Mouse (Mus musculus): Measurements from ENCODE around the gene Gm28047.

The Gm28047 gene

GRCm38 (mm10) chr15:102516293-102516692 lies 108.6 kb downstream of the Gm28047 start:
- DNase-seq (ENCODE audit: low spot score in 2 of 2): no peak

- DNase-seq (ENCODE audit: low spot score in 2 of 2): no peak
Measured at GRCm38 (mm10) chr15:102515791-102516190, 109.1 kb downstream of the Gm28047 start.

- DNase-seq (ENCODE audit: low spot score in 2 of 2): no peak
Measured at GRCm38 (mm10) chr15:102515261-102515660, 109.6 kb downstream of the Gm28047 start.

- no peak for DNase-seq (ENCODE audit: low spot score in 2 of 2)
Measured at GRCm38 (mm10) chr15:102513004-102513403, 111.9 kb downstream of the Gm28047 start.

- DNase-seq (ENCODE audit: low spot score in 2 of 2): no peak
Measured at GRCm38 (mm10) chr15:102512471-102512870, 112.4 kb downstream of the Gm28047 start.

GRCm38 (mm10) chr15:102512010-102512409 lies 112.9 kb downstream of the Gm28047 start:
- no peak for DNase-seq (ENCODE audit: low spot score in 2 of 2)

- no peak for DNase-seq (ENCODE audit: low spot score in 2 of 2)
Measured at GRCm38 (mm10) chr15:102511285-102511833, 113.5 kb downstream of the Gm28047 start.

GRCm38 (mm10) chr15:102510590-102511284 lies 114.1 kb downstream of the Gm28047 start:
- DNase-seq (ENCODE audit: low spot score in 2 of 2): peak; percentile 82 to 87

- DNase-seq (ENCODE audit: low spot score in 2 of 2): no peak
Measured at GRCm38 (mm10) chr15:102510110-102510509, 114.8 kb downstream of the Gm28047 start.

GRCm38 (mm10) chr15:102508336-102508735 lies 116.5 kb downstream of the Gm28047 start:
- DNase-seq (ENCODE audit: low spot score in 2 of 2): peak in 1 of 2 experiments; percentile 1

GRCm38 (mm10) chr15:102507561-102507960 lies 117.3 kb downstream of the Gm28047 start:
- DNase-seq (ENCODE audit: low spot score in 2 of 2): peak in 1 of 2 experiments; percentile 0

- peak in 1 of 2 experiments; percentile 0 for DNase-seq (ENCODE audit: low spot score in 2 of 2)
Measured at GRCm38 (mm10) chr15:102506864-102507263, 118.0 kb downstream of the Gm28047 start.

- DNase-seq (ENCODE audit: low spot score in 2 of 2): no peak
Measured at GRCm38 (mm10) chr15:102506464-102506830, 118.4 kb downstream of the Gm28047 start.

- DNase-seq (ENCODE audit: low spot score in 2 of 2): peak in 1 of 2 experiments; percentile 4
Measured at GRCm38 (mm10) chr15:102505770-102506463, 119.0 kb downstream of the Gm28047 start.

GRCm38 (mm10) chr15:102505073-102505769 lies 119.6 kb downstream of the Gm28047 start:
- DNase-seq (ENCODE audit: low spot score in 2 of 2): peak in 1 of 2 experiments; percentile 0

- no peak for DNase-seq (ENCODE audit: low spot score in 2 of 2)
Measured at GRCm38 (mm10) chr15:102503924-102504782, 120.7 kb downstream of the Gm28047 start.

GRCm38 (mm10) chr15:102503447-102503846 lies 121.4 kb downstream of the Gm28047 start, which contains the start of gene Gm10337:
Gene Gm10337, plus strand, starts transcription at chr15:102503722.
- no peak for DNase-seq (ENCODE audit: low spot score in 2 of 2)

GRCm38 (mm10) chr15:102502254-102502840 lies 122.5 kb downstream of the Gm28047 start:
- DNase-seq (ENCODE audit: low spot score in 2 of 2): no peak

- no peak for DNase-seq (ENCODE audit: low spot score in 2 of 2)
Measured at GRCm38 (mm10) chr15:102501084-102501814, 123.6 kb downstream of the Gm28047 start.

- DNase-seq (ENCODE audit: low spot score in 2 of 2): no peak
Measured at GRCm38 (mm10) chr15:102500479-102500878, 124.4 kb downstream of the Gm28047 start.

All from right cerebral cortex, postnatal 36 days (tissue).